Mouse (Mus musculus) brain, embryonic 14.5 days (tissue): ENCODE measurements around the gene Megf9.

ENCODE experiments used
- CTCF ChIP-seq: fragments of 200-500 bp; IDR thresholded peaks from 2 replicates; pipeline ENCODE4 v1.5.1; 2012; ENCODE audit warnings: inconsistent platforms, mild to moderate bottlenecking, moderate library complexity, borderline replicate concordance; ENCODE audit not compliant: insufficient read depth, insufficient read length; ENCODE audit errors: extremely low read depth
- POLR2A ChIP-seq: fragments of 200-500 bp; IDR thresholded peaks from 2 replicates; pipeline ENCODE4 v1.6.1; 2012; ENCODE audit warnings: mild to moderate bottlenecking, inconsistent platforms, borderline replicate concordance; ENCODE audit not compliant: poor library complexity, insufficient read depth, insufficient read length, severe bottlenecking; ENCODE audit errors: extremely low read depth

DNA sequence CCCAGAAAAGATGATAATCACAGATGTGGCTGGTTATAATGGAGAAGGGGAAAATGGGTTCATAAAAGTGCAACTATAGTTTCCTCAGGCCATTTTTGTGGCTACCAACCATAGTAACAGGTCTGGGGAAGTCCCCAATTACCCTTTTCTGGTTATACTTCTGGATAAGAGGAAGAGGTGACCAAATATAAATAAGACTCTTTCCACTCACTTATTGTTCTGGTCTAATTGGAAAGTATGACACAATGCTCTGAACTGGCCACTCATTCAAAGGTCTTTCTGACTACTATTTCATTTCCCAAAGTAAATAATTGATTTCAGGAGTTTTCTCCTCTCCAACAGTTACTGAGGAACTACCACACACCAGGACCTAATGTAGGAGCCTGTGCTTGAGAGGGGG, 19.3 kb downstream of the Megf9 start:
- no peak for TF ChIP-seq POLR2A
- TF ChIP-seq CTCF = no peak
